Mouse (Mus musculus) neural tube, postnatal 0 days (tissue): ENCODE results near the gene Cdc42ep4. TPM values are rescaled to one million over a fixed set of nuclear protein-coding genes. Genes with fewer than 3 reads are reported as not detected.

Experiments used
- polyA plus RNA-seq: library from polyadenylated mRNA; unstranded; fragments of >200 nt; fragmentation: Nextera tagmentation; extraction: Ambion mirVana; gene quantifications from 2 replicates; pipeline ENCODE4 v1.2.1, GENCODE M21; 2015

Cdc42ep4 gene
- polyA plus RNA-seq: 43.4 and 51.7 TPM in 2 replicates

DNA sequence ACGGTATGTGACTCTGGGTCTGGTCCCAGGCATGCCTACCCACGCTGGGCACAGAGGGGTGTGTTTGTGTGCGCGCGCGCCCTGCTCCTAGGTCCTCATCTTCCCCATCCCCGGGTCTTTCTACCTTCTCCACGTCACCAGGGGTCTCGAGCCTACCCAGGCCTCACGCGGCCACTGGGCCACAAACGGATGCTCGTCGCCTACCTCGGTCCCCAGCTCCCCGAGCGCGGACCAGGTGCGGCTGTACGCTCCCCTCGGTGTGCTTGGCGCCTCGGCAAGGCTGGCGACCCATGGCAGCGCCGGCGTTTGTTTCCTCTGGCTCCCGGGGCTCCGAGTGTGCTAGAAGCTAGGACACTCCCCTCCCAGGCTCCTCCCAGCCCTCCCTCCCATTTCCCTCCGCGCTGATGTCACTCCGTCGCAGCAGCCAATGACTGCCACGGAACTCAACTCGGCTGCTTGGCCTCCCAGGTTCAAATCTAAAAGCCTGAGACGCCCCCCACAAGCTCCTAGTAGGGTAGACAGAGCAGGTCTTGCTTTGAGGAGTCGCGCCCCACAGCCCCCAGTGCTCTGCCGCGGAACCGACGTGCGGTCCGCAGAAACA is at the start of gene Cdc42ep4:
Gene Cdc42ep4, minus strand, starts transcription at position 398 of the 601 bp plus-strand sequence.

DNA sequence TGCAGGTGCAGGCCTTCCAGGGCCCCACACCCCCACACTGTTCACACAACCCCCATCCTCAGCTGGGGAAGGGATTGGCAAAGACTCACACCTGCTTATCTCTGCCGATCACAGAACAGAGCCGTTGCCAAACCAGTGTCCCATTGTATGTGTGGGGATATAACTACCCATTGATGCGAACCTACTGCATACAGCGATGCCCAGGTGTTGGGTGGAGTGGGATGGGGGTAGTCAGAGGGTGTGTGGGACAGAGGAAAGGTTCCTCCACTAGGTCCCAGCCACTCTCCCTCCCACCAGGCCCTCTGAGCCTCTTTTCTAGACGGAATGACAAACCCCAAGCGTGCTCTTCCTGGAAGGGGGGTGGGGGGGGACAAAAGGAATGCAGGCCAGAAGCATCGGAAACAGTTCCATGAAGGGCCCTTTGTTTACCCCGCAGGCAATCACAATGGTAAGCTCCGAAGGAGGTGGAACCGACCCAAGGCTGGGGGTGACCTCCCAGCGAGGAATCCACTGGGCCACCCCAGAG is 41.9 kb downstream of the Cdc42ep4 start, which contains the start of gene Cpsf4l:
Gene Cpsf4l, minus strand, starts transcription at position 287 of the 526 bp plus-strand sequence.

DNA sequence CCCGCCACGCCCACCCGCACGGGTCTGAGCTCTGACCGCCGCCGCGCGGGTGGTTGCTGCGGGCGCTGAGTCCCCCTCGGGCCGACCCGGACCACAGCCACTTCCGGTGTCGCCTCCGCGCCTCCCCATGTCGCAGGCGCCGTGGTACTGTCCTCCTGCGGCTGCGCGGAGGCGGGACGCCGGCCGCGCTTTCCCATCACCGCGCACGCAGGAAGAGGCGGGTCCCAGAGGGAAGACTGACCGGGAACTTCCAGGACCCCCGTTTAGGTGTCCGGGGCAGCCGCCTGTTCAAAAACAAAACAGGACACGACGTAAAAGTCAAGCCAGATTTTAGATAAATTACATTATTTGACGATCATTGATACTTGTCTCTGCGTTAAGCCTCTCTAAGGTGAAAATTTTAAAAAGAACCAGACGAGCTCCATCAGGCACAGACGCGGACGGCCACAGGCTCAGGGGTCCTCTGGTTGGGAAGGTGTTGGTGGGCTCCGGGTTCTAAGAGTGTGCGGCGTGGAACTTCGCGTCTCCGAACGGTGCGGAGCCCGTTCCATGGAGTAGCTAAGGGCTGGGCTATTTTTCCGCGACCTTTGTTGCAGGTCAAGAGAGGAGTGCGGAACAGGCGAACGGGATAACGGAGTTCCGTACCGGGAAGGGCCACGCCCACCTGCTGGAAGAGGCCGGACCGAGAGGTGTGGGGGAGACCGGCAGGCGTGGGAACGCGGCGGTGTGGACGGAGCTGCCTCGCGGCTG is 67.5 kb downstream of the Cdc42ep4 start, which contains the start of the genes Fam104a and D11Wsu47e:
Gene Fam104a, minus strand, starts transcription at position 199 of the 750 bp plus-strand sequence.
Gene D11Wsu47e, plus strand, starts transcription at position 456 of the 750 bp plus-strand sequence.

Other genes with a start within 250 kb of the Cdc42ep4 start
- gene Sstr2, start 132.5 kb downstream of the Cdc42ep4 start, polyA plus RNA-seq: 16.9 and 18.7 TPM in 2 replicates
- 26.8 and 27.8 TPM in 2 replicates for gene Cog1, start 102.7 kb downstream of the Cdc42ep4 start, polyA plus RNA-seq
- gene Slc39a11, start 101.8 kb downstream of the Cdc42ep4 start, polyA plus RNA-seq: 22.4 and 24.1 TPM in 2 replicates
- gene Fam104a, start 67.7 kb downstream of the Cdc42ep4 start, polyA plus RNA-seq: 48.2 and 48.9 TPM in 2 replicates
- 18.4 and 19.5 TPM in 2 replicates for gene D11Wsu47e, start 67.5 kb downstream of the Cdc42ep4 start, polyA plus RNA-seq
- gene Cpsf4l, start 41.9 kb downstream of the Cdc42ep4 start, polyA plus RNA-seq: 0.13 and 0.34 TPM in 2 replicates